Mouse (Mus musculus) olfactory bulb, adult 2 months (tissue): ENCODE measurements around the gene Cdh13. TPM values are rescaled to one million over a fixed set of nuclear protein-coding genes. Genes with fewer than 3 reads are reported as not detected.
"Not testable (repeated sequence)": the region's sequence is repeated elsewhere in the genome, so short reads cannot be mapped to it uniquely, and the experiment has no call there.

Experiments used
- H3K27ac ChIP-seq: fragments of 200-500 bp; 2 replicates; pipeline ENCODE4 v1.5.1; 2012; ENCODE audit warnings: low read depth, low read length; ENCODE audit not compliant: insufficient read depth
- H3K4me1 ChIP-seq: fragments of 200-500 bp; 2 replicates; pipeline ENCODE4 v1.6.1; 2012; ENCODE audit warnings: low read length; ENCODE audit not compliant: control insufficient read depth, insufficient read depth
- H3K4me3 ChIP-seq: fragments of 200-500 bp; 2 replicates; pipeline ENCODE4 v1.5.1; 2012; ENCODE audit warnings: mild to moderate bottlenecking, low read depth, low read length, moderate library complexity; ENCODE audit not compliant: insufficient read depth
- CTCF ChIP-seq: fragments of 200-500 bp; IDR thresholded peaks from 2 replicates; pipeline ENCODE4 v1.5.1; 2012; ENCODE audit warnings: low read depth, mild to moderate bottlenecking, low read length, moderate library complexity; ENCODE audit not compliant: insufficient read depth
- POLR2A ChIP-seq: fragments of 200-500 bp; IDR thresholded peaks from 2 replicates; pipeline ENCODE4 v1.6.1; 2012; ENCODE audit warnings: mild to moderate bottlenecking, low read depth, low read length, moderate library complexity; ENCODE audit not compliant: insufficient read depth
- WGBS: fragments of 180-500 bp; shearing (Covaris S2); methylation state at CpG from one replicate; pipeline ENCODE4 v1.1.7; 2018; 5-methylcytosine and 5-hydroxymethylcytosine counted together
- polyA plus RNA-seq: library from polyadenylated mRNA; stranded (reverse); fragments of >200 nt; gene quantifications from 2 replicates; pipeline ENCODE4 v1.2.4, GENCODE M21; 2012; ENCODE audit warnings: low replicate concordance; ENCODE audit not compliant: missing spikeins, insufficient read depth, insufficient read length

The Cdh13 gene
- polyA plus RNA-seq, 1 experiment, result not detected

- Histone ChIP-seq H3K4me3 (no peak overlapping the region), H3K27ac (no peak overlapping the region), H3K4me1 (no peaks in the 10 kb centered on the region)
- TF ChIP-seq CTCF (no peak), POLR2A (no peak)
- 94% methylated on average over 3 of the region's 3 CpGs for WGBS
Measured at GRCm38 (mm10) chr8:119269576-119269975, 986.0 kb downstream of the Cdh13 start.

GRCm38 (mm10) chr8:119270371-119270770 is 986.8 kb downstream of the Cdh13 start:
- no peak overlapping the region for H3K27ac ChIP-seq
- TF ChIP-seq CTCF (no peak), POLR2A (no peak)
- WGBS, result 88% methylated on average over 9 of the region's 9 CpGs

DNA sequence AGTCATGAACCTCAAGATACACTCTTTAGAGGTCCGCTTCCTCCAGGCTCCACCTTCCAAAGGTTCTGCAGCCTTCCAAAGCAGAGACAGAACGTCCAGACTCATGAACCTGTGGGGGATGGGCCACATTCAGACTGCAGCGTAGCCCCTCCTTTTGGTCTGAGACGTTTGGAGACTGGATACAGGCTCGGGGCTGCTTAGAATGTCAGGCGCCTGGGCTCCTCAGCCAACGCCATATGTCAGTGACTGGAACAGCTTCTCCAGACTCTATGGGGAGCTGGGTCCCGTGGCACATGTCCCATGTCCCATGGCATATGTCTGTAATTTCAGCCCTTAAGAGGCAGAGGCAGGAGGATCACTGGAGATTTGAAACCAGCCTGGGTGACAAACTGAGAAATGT is 989.4 kb downstream of the Cdh13 start:
- no peak for TF ChIP-seq POLR2A
- TF ChIP-seq CTCF, result no peak
- Histone ChIP-seq H3K27ac (no peak overlapping the region), H3K4me3 (no peak overlapping the region), H3K4me1 (peaks cover 8% of the 10 kb centered on the region; the same call in 1 of the 2 replicates)
- 78% methylated on average over 8 of the region's 8 CpGs for WGBS

More at GRCm38 (mm10) chr8:119270371-119270770, 986.8 kb downstream of the Cdh13 start:
- peaks cover 3% of the 10 kb centered on the region; the same call in 1 of the 2 replicates for H3K4me1 ChIP-seq
- H3K4me3 ChIP-seq, result no peak overlapping the region

DNA sequence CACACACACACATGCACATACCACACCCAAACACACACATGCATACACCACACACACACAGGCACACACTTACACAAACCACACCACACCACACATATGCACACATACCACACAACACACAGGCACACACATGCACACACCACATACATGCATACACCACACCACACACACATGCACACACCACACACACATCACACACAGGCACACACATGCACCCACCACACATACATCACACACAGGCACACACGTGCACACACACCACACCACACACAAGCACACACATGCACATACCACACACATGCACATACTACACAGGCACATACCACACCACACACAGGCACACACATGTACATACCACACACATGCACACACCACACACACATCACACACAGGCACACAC is 991.9 kb downstream of the Cdh13 start:
- H3K4me3 ChIP-seq, result no peak overlapping the region
- WGBS, result 95% methylated on average over 1 of the region's 1 CpGs
- peaks cover 8% of the 10 kb centered on the region; the same call in 1 of the 2 replicates for H3K4me1 ChIP-seq
- TF ChIP-seq CTCF, result no peak
- no peak for TF ChIP-seq POLR2A
- H3K27ac ChIP-seq, result no peak overlapping the region

- TF ChIP-seq POLR2A (no peak), CTCF (no peak)
- H3K27ac ChIP-seq, result no peak overlapping the region
- H3K4me1 ChIP-seq, result peaks cover 8% of the 10 kb centered on the region; the same call in 1 of the 2 replicates
- no peak overlapping the region for H3K4me3 ChIP-seq
- 66% methylated on average over 3 of the region's 3 CpGs for WGBS
Measured at GRCm38 (mm10) chr8:119277047-119277451, 993.5 kb downstream of the Cdh13 start.

DNA sequence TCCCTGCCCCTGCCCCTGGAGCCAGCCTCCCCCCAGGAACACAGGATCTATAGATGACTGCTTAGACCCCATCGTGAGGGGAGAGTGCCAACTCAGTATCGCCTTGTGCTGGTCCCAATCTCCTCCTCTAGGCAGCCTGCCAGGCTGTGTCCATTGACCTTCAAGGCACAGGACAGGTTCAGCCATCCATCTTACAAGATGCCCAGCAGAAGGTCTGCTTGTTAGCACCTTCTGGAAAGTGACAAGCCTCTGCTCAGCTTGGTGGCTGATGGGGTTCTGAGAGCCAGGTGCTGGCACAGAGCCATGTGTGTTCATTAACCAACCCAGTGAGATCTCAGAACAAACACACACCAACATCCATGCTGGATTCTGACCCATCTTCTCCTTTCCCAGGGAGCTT is 998.2 kb downstream of the Cdh13 start:
- WGBS, result 64% methylated on average over 2 of the region's 2 CpGs
- no peak overlapping the region for H3K4me3 ChIP-seq
- peaks cover 5% of the 10 kb centered on the region; the same call in 1 of the 2 replicates for H3K4me1 ChIP-seq
- no peak overlapping the region for H3K27ac ChIP-seq
- TF ChIP-seq POLR2A, result no peak

GRCm38 (mm10) chr8:119284516-119284915 is 1001.0 kb downstream of the Cdh13 start:
- H3K4me3 ChIP-seq, result no peak overlapping the region
- H3K4me1 ChIP-seq, result no peaks in the 10 kb centered on the region
- TF ChIP-seq POLR2A, result no peak
- no peak for TF ChIP-seq CTCF
- no peak overlapping the region for H3K27ac ChIP-seq
- WGBS, result 65% methylated on average over 9 of the region's 9 CpGs

DNA sequence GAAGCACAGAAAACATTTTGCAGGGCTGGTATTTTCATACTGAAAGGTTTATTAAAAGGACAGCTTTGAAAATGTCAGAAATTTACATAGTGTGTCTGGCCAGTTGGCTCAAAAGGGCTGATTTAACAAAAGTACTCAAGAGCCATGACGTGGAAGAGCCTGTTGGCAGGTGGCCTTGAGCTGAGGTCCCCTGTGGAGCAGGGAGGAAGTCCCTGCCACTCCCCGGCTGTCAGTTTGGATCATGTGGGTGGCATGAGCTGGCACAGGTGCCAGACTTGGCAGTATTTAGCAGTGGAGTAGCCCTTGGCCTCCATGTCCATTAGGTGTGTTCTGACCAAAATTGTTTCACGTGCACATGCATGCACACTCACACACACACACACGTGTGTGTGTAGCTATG is 1001.4 kb downstream of the Cdh13 start:
- H3K4me3 ChIP-seq, result no peak overlapping the region
- 65% methylated on average over 4 of the region's 4 CpGs for WGBS
- TF ChIP-seq CTCF (no peak), POLR2A (no peak)
- H3K4me1 ChIP-seq, result no peaks in the 10 kb centered on the region
- no peak overlapping the region for H3K27ac ChIP-seq

GRCm38 (mm10) chr8:119295477-119295876 is 1011.9 kb downstream of the Cdh13 start:
- no peak overlapping the region for H3K27ac ChIP-seq
- H3K4me3 ChIP-seq, result no peak overlapping the region
- TF ChIP-seq CTCF, result no peak
- TF ChIP-seq POLR2A, result no peak
- WGBS, result 81% methylated on average over 13 of the region's 13 CpGs
- H3K4me1 ChIP-seq, result no peaks in the 10 kb centered on the region

GRCm38 (mm10) chr8:119297752-119298151 is 1014.2 kb downstream of the Cdh13 start:
- H3K4me1 ChIP-seq, H3K27ac ChIP-seq, H3K4me3 ChIP-seq: not testable (repeated sequence)
- WGBS, result 39% methylated on average over 3 of the region's 3 CpGs
- peak; percentile 44 for TF ChIP-seq CTCF
